Mouse (Mus musculus) layer of hippocampus, postnatal 25 days (tissue): ENCODE results near the gene Rcbtb1. TPM values are rescaled to one million over a fixed set of nuclear protein-coding genes. Genes with fewer than 3 reads are reported as not detected.
"Not testable (repeated sequence)": the region's sequence is repeated elsewhere in the genome, so short reads cannot be mapped to it uniquely, and the experiment has no call there.

Experiments
- DNase-seq, 2 experiments: peaks; one replicate each; pipeline ENCODE4 v3.0.0; 2022; ENCODE audit warnings: mixed read lengths in 2 of 2, low spot score in 1 of 2; ENCODE audit errors: extremely low spot score in 1 of 2
- total RNA-seq, 2 experiments: library from RNA; stranded (reverse); gene quantifications; 2 replicates each; pipeline ENCODE4 v1.2.3; 2021

Rcbtb1 gene
- total RNA-seq, 2 experiments from 2014 or later, result 33.7 to 34.1 TPM

DNA sequence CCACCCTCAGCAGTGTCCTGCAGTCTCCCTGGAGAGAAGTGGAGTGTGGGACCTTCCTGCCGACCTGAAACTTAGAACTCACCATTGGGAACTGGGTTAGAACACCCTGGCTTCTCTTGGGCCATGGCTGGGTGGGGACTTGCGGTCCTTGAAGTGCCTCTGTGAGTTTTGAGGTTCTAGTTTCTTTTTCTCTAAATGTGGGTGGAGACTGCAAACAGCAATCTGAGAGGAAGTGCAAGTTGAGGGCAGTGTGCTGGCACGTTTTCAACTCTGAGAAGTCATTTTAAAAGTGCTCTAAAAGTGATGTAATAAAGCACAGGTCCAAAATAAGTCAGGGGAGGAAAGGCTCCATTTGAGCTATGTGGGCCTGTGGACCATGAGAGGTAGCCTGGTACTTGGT lies 59.0 kb downstream of the Rcbtb1 start, which contains the start of gene Gm6904:
TSS of gene Gm6904 (minus strand) at position 161 of the 400 bp plus-strand sequence.
- no peak for DNase-seq

DNA sequence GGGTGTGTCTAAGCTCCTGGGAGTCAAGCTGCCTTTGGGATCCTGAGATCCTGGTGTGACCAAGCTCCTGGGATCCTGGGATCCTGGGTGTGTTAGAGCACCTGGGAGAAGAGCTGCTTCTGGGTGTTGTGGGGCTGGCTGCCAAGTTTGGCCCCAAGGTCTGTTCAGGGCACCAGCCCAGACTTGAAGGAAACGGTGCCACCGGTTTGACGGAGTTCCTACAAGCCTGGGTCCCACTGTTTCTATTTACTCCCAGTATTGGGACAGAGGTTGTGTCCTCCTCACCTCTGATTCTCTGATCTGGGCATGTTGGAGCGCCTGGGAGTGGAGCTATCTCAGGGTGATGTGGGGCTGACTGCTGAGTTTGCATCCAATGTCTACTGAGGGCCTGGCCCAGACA lies 74.0 kb downstream of the Rcbtb1 start:
- not testable (repeated sequence) for DNase-seq

Other genes starting within 250 kb of the Rcbtb1 start
- not detected for gene 1700129C05Rik, start 58.3 kb upstream of the Rcbtb1 start, total RNA-seq
- gene Gm5142, start 22.5 kb upstream of the Rcbtb1 start, total RNA-seq, result not detected
- gene Gm6904, start 59.0 kb downstream of the Rcbtb1 start, total RNA-seq, result not detected
- gene Phf11a, start 96.3 kb downstream of the Rcbtb1 start, total RNA-seq, result not detected
- gene Phf11b, start 140.1 kb downstream of the Rcbtb1 start, total RNA-seq, result not detected
- gene Phf11d, start 164.3 kb downstream of the Rcbtb1 start, total RNA-seq, result under 1 TPM; 0.59 to 0.73 TPM
- under 1 TPM; 0.47 to 0.49 TPM for gene Phf11c, start 194.2 kb downstream of the Rcbtb1 start, total RNA-seq
- gene Setdb2, start 239.7 kb downstream of the Rcbtb1 start, total RNA-seq, result 1 to 10 TPM; 5.7 to 6.8 TPM
- 10 to 100 TPM; 18.0 to 20.2 TPM for gene Cab39l, start 239.8 kb downstream of the Rcbtb1 start, total RNA-seq